Mouse (Mus musculus): ENCODE measurements around the gene H2-Ab1. TPM values are rescaled to one million over a fixed set of nuclear protein-coding genes. Genes with fewer than 3 reads are reported as not detected.

H2-Ab1 gene
- polyA plus RNA-seq, 1 experiment, result 1,609 TPM

- H3K4me1 ChIP-seq (ENCODE audit: control insufficient read depth, insufficient read depth, low read length), result peaks cover 7% of the 10 kb centered on the region
- H3K4me3 ChIP-seq (ENCODE audit: insufficient read depth, low read length), result no peak overlapping the region
- no peak overlapping the region for H3K27ac ChIP-seq (ENCODE audit: insufficient read depth, low read depth, low read length)
- TF ChIP-seq CTCF (IDR thresholded peaks at IDR 0.05; ENCODE audit: low read depth, low read length), result no peak
- no peak for TF ChIP-seq POLR2A (IDR thresholded peaks at IDR 0.05; ENCODE audit: borderline replicate concordance, low read depth, low read length)
Measured at GRCm38 (mm10) chr17:34300691-34301566, 43.4 kb downstream of the H2-Ab1 start.

GRCm38 (mm10) chr17:34301670-34302190 is 44.2 kb downstream of the H2-Ab1 start:
- Histone ChIP-seq H3K4me3 (ENCODE audit: insufficient read depth, low read length) (no peak overlapping the region), H3K27ac (ENCODE audit: insufficient read depth, low read depth, low read length) (no peak overlapping the region), H3K4me1 (ENCODE audit: control insufficient read depth, insufficient read depth, low read length) (peaks cover under 1% of the 10 kb centered on the region; the same call in 1 of the 2 replicates)
- no peak for TF ChIP-seq POLR2A (IDR thresholded peaks at IDR 0.05; ENCODE audit: borderline replicate concordance, low read depth, low read length)

GRCm38 (mm10) chr17:34303789-34304188 is 46.3 kb downstream of the H2-Ab1 start:
- no peak overlapping the region for H3K27ac ChIP-seq (ENCODE audit: insufficient read depth, low read depth, low read length)
- no peak for TF ChIP-seq POLR2A (IDR thresholded peaks at IDR 0.05; ENCODE audit: borderline replicate concordance, low read depth, low read length)
- no peak for TF ChIP-seq CTCF (IDR thresholded peaks at IDR 0.05; ENCODE audit: low read depth, low read length)
- H3K4me3 ChIP-seq (ENCODE audit: insufficient read depth, low read length), result no peak overlapping the region
- H3K4me1 ChIP-seq (ENCODE audit: control insufficient read depth, insufficient read depth, low read length), result no peaks in the 10 kb centered on the region

- Histone ChIP-seq H3K27ac (ENCODE audit: insufficient read depth, low read depth, low read length) (no peak overlapping the region), H3K4me3 (ENCODE audit: insufficient read depth, low read length) (no peak overlapping the region), H3K4me1 (ENCODE audit: control insufficient read depth, insufficient read depth, low read length) (0 out of 2 replicates have a peak, but pooled peaks cover 2% of the 10 kb centered on the region)
- TF ChIP-seq CTCF (IDR thresholded peaks at IDR 0.05; ENCODE audit: low read depth, low read length) (no peak), POLR2A (IDR thresholded peaks at IDR 0.05; ENCODE audit: borderline replicate concordance, low read depth, low read length) (no peak)
Measured at GRCm38 (mm10) chr17:34304751-34305150, 47.3 kb downstream of the H2-Ab1 start.

- Histone ChIP-seq H3K4me3 (ENCODE audit: insufficient read depth, low read length) (no peak within 1 kb of the TSS), H3K27ac (ENCODE audit: insufficient read depth, low read depth, low read length) (no peak within 1 kb of the TSS), H3K4me1 (ENCODE audit: control insufficient read depth, insufficient read depth, low read length) (0 out of 2 replicates have a peak, but pooled peaks cover 2% of the 10 kb centered on the region)
- TF ChIP-seq CTCF (IDR thresholded peaks at IDR 0.05; ENCODE audit: low read depth, low read length) (no peak), POLR2A (IDR thresholded peaks at IDR 0.05; ENCODE audit: borderline replicate concordance, low read depth, low read length) (no peak)
Measured at GRCm38 (mm10) chr17:34305380-34306030, 48.0 kb downstream of the H2-Ab1 start, which contains the start of gene H2-Eb1. H2-Eb1 (plus strand) TSS chr17:34305867.

- H3K27ac ChIP-seq (ENCODE audit: insufficient read depth, low read depth, low read length), result no peak overlapping the region
- H3K4me1 ChIP-seq (ENCODE audit: control insufficient read depth, insufficient read depth, low read length), result 0 out of 2 replicates have a peak, but pooled peaks cover 2% of the 10 kb centered on the region
- no peak overlapping the region for H3K4me3 ChIP-seq (ENCODE audit: insufficient read depth, low read length)
- TF ChIP-seq CTCF (IDR thresholded peaks at IDR 0.05; ENCODE audit: low read depth, low read length) (no peak), POLR2A (IDR thresholded peaks at IDR 0.05; ENCODE audit: borderline replicate concordance, low read depth, low read length) (no peak)
Measured at GRCm38 (mm10) chr17:34306407-34306806, 48.9 kb downstream of the H2-Ab1 start.

GRCm38 (mm10) chr17:34307216-34307615 is 49.7 kb downstream of the H2-Ab1 start:
- TF ChIP-seq POLR2A (IDR thresholded peaks at IDR 0.05; ENCODE audit: borderline replicate concordance, low read depth, low read length), result no peak
- TF ChIP-seq CTCF (IDR thresholded peaks at IDR 0.05; ENCODE audit: low read depth, low read length), result no peak
- peaks cover 8% of the 10 kb centered on the region for H3K4me1 ChIP-seq (ENCODE audit: control insufficient read depth, insufficient read depth, low read length)
- no peak overlapping the region for H3K4me3 ChIP-seq (ENCODE audit: insufficient read depth, low read length)
- H3K27ac ChIP-seq (ENCODE audit: insufficient read depth, low read depth, low read length), result no peak overlapping the region

- Histone ChIP-seq H3K4me3 (ENCODE audit: insufficient read depth, low read length) (no peak overlapping the region), H3K27ac (ENCODE audit: insufficient read depth, low read depth, low read length) (no peak overlapping the region), H3K4me1 (ENCODE audit: control insufficient read depth, insufficient read depth, low read length) (peaks cover 16% of the 10 kb centered on the region)
- TF ChIP-seq CTCF (IDR thresholded peaks at IDR 0.05; ENCODE audit: low read depth, low read length) (no peak), POLR2A (IDR thresholded peaks at IDR 0.05; ENCODE audit: borderline replicate concordance, low read depth, low read length) (no peak)
Measured at GRCm38 (mm10) chr17:34308161-34308560, 50.7 kb downstream of the H2-Ab1 start.

- Histone ChIP-seq H3K4me1 (ENCODE audit: control insufficient read depth, insufficient read depth, low read length) (peaks cover 16% of the 10 kb centered on the region), H3K4me3 (ENCODE audit: insufficient read depth, low read length) (peak overlapping the region; percentile 83), H3K27ac (ENCODE audit: insufficient read depth, low read depth, low read length) (no peak overlapping the region)
- no peak for TF ChIP-seq POLR2A (IDR thresholded peaks at IDR 0.05; ENCODE audit: borderline replicate concordance, low read depth, low read length)
- no peak for TF ChIP-seq CTCF (IDR thresholded peaks at IDR 0.05; ENCODE audit: low read depth, low read length)
Measured at GRCm38 (mm10) chr17:34309225-34309624, 51.7 kb downstream of the H2-Ab1 start.

Measured in bone marrow macrophage, adult 2 months (primary cell).